Mouse (Mus musculus): ENCODE measurements around the gene Gpt2. TPM values are rescaled to one million over a fixed set of nuclear protein-coding genes. Genes with fewer than 3 reads are reported as not detected.

The Gpt2 gene
- polyA plus RNA-seq, 1 experiment from 2014 or later = 27.2 TPM

- no peak for ATAC-seq (ENCODE audit: insufficient number of reproducible peaks, insufficient read depth, low FRiP score, low read depth)
- H3K4me2 ChIP-seq (replicated peaks; ENCODE audit: low read depth, low read length) = no peak overlapping the region
- H3K4me1 ChIP-seq (ENCODE audit: control insufficient read depth, insufficient read depth, low read length) = no peaks in the 10 kb centered on the region
- H3K9ac ChIP-seq (replicated peaks; ENCODE audit: low read depth, low read length) = no peak overlapping the region
- no peak overlapping the region for H3K4me3 ChIP-seq (ENCODE audit: low read depth, low read length)
- no peaks in the 10 kb centered on the region for H3K27me3 ChIP-seq (ENCODE audit: control insufficient read depth, insufficient read depth, low read length)
- no peaks in the 10 kb centered on the region for H3K9me3 ChIP-seq (ENCODE audit: control insufficient read depth, low read depth, low read length)
- no peak overlapping the region for H3K27ac ChIP-seq (ENCODE audit: low read length)
- 93% methylated on average over 8 of the region's 8 CpGs for WGBS
- no peaks in the 10 kb centered on the region for H3K36me3 ChIP-seq (ENCODE audit: control insufficient read depth, insufficient read depth, low read length)
These were observed 71.0 kb downstream of the Gpt2 start for GRCm38 (mm10) chr8:85563336-85563735.

- Histone ChIP-seq H3K4me2 (replicated peaks; ENCODE audit: low read depth, low read length) (no peak overlapping the region), H3K27me3 (ENCODE audit: control insufficient read depth, insufficient read depth, low read length) (no peaks in the 10 kb centered on the region), H3K4me3 (ENCODE audit: low read depth, low read length) (no peak overlapping the region), H3K4me1 (ENCODE audit: control insufficient read depth, insufficient read depth, low read length) (no peaks in the 10 kb centered on the region), H3K9me3 (ENCODE audit: control insufficient read depth, low read depth, low read length) (no peaks in the 10 kb centered on the region), H3K27ac (ENCODE audit: low read length) (no peak overlapping the region), H3K9ac (replicated peaks; ENCODE audit: low read depth, low read length) (no peak overlapping the region), H3K36me3 (ENCODE audit: control insufficient read depth, insufficient read depth, low read length) (no peaks in the 10 kb centered on the region)
- WGBS = 59% methylated on average over 3 of the region's 3 CpGs
- no peak for ATAC-seq (ENCODE audit: insufficient number of reproducible peaks, insufficient read depth, low FRiP score, low read depth)
These were observed 72.8 kb downstream of the Gpt2 start for GRCm38 (mm10) chr8:85565186-85565585.

- Histone ChIP-seq H3K36me3 (ENCODE audit: control insufficient read depth, insufficient read depth, low read length) (no peaks in the 10 kb centered on the region), H3K27me3 (ENCODE audit: control insufficient read depth, insufficient read depth, low read length) (no peaks in the 10 kb centered on the region), H3K4me1 (ENCODE audit: control insufficient read depth, insufficient read depth, low read length) (no peaks in the 10 kb centered on the region), H3K4me2 (replicated peaks; ENCODE audit: low read depth, low read length) (no peak overlapping the region), H3K9me3 (ENCODE audit: control insufficient read depth, low read depth, low read length) (no peaks in the 10 kb centered on the region), H3K9ac (replicated peaks; ENCODE audit: low read depth, low read length) (no peak overlapping the region), H3K27ac (ENCODE audit: low read length) (no peak overlapping the region), H3K4me3 (ENCODE audit: low read depth, low read length) (no peak overlapping the region)
- WGBS = 87% methylated on average over 2 of the region's 2 CpGs
- ATAC-seq (ENCODE audit: insufficient number of reproducible peaks, insufficient read depth, low FRiP score, low read depth) = no peak
These were observed 75.4 kb downstream of the Gpt2 start for GRCm38 (mm10) chr8:85567801-85568200.

- WGBS = 86% methylated on average over 4 of the region's 4 CpGs
- Histone ChIP-seq H3K9ac (replicated peaks; ENCODE audit: low read depth, low read length) (no peak overlapping the region), H3K27me3 (ENCODE audit: control insufficient read depth, insufficient read depth, low read length) (no peaks in the 10 kb centered on the region), H3K4me1 (ENCODE audit: control insufficient read depth, insufficient read depth, low read length) (no peaks in the 10 kb centered on the region), H3K4me3 (ENCODE audit: low read depth, low read length) (no peak overlapping the region), H3K9me3 (ENCODE audit: control insufficient read depth, low read depth, low read length) (no peaks in the 10 kb centered on the region), H3K27ac (ENCODE audit: low read length) (no peak overlapping the region), H3K4me2 (replicated peaks; ENCODE audit: low read depth, low read length) (no peak overlapping the region), H3K36me3 (ENCODE audit: control insufficient read depth, insufficient read depth, low read length) (no peaks in the 10 kb centered on the region)
- no peak for ATAC-seq (ENCODE audit: insufficient number of reproducible peaks, insufficient read depth, low FRiP score, low read depth)
These were observed 78.1 kb downstream of the Gpt2 start for GRCm38 (mm10) chr8:85570466-85570865.

GRCm38 (mm10) chr8:85573972-85574496, 81.7 kb downstream of the Gpt2 start:
- no peaks in the 10 kb centered on the region for H3K27me3 ChIP-seq (ENCODE audit: control insufficient read depth, insufficient read depth, low read length)
- H3K4me3 ChIP-seq (ENCODE audit: low read depth, low read length) = no peak overlapping the region
- no peaks in the 10 kb centered on the region for H3K4me1 ChIP-seq (ENCODE audit: control insufficient read depth, insufficient read depth, low read length)
- H3K4me2 ChIP-seq (replicated peaks; ENCODE audit: low read depth, low read length) = no peak overlapping the region
- WGBS = 74% methylated on average over 2 of the region's 2 CpGs
- H3K9ac ChIP-seq (replicated peaks; ENCODE audit: low read depth, low read length) = no peak overlapping the region
- no peak for ATAC-seq (ENCODE audit: insufficient number of reproducible peaks, insufficient read depth, low FRiP score, low read depth)
- H3K36me3 ChIP-seq (ENCODE audit: control insufficient read depth, insufficient read depth, low read length) = no peaks in the 10 kb centered on the region
- H3K9me3 ChIP-seq (ENCODE audit: control insufficient read depth, low read depth, low read length) = no peaks in the 10 kb centered on the region
- no peak overlapping the region for H3K27ac ChIP-seq (ENCODE audit: low read length)

Other genes with a start within 250 kb of the Gpt2 start
- 109 and 110 TPM in 2 replicates for gene Orc6, start 192.9 kb upstream of the Gpt2 start, polyA plus RNA-seq (2014; fragmentation: Nextera tagmentation; extraction: Ambion mirVana)
- gene Vps35, start 192.8 kb upstream of the Gpt2 start, polyA plus RNA-seq (2014; fragmentation: Nextera tagmentation; extraction: Ambion mirVana) = 133 and 134 TPM in 2 replicates
- 0.55 and 0.95 TPM in 2 replicates for gene Mylk3, start 106.2 kb upstream of the Gpt2 start, polyA plus RNA-seq (2014; fragmentation: Nextera tagmentation; extraction: Ambion mirVana)
- 37.9 and 40.0 TPM in 2 replicates for gene 4921524J17Rik, start 59.7 kb upstream of the Gpt2 start, polyA plus RNA-seq (2014; fragmentation: Nextera tagmentation; extraction: Ambion mirVana)
- 136 and 151 TPM in 2 replicates for gene Dnaja2, start 62.8 kb downstream of the Gpt2 start, polyA plus RNA-seq (2014; fragmentation: Nextera tagmentation; extraction: Ambion mirVana)
- 14.1 and 15.6 TPM in 2 replicates for gene Neto2, start 208.3 kb downstream of the Gpt2 start, polyA plus RNA-seq (2014; fragmentation: Nextera tagmentation; extraction: Ambion mirVana)